Mouse (Mus musculus): ENCODE data around the gene Eif3m.

DNA sequence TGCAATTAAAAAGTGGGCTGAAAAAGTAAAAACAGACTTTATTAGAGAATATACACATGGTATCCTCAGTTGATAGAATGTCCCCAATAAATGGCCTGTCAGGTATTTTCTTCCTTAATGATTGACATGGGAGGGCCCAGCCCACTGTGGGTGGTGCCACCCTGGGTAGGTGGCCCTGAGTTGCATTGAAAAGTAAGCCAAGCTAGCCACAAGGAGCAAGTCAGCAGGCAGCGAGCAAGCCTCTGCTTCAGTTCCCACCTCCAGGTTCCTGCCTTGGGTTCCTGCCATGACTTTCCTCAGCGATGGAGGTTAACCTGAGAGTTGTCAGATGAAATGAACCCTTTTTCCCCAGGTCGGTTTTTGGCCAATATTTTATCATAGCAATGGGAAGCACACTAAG lies 922 bp upstream of the Eif3m start:
- no peak; the same call in 1 of the 2 replicates for TF ChIP-seq POLR2A (IDR thresholded peaks at IDR 0.05; ENCODE audit: borderline replicate concordance, control insufficient read depth, low read depth, low read length)
- TF ChIP-seq CTCF (IDR thresholded peaks at IDR 0.05; ENCODE audit: control insufficient read depth, insufficient read depth, low read length): no peak
